Mouse (Mus musculus): ENCODE results near the gene Vmn2r113.
"Not testable (repeated sequence)": the region's sequence is repeated elsewhere in the genome, so short reads cannot be mapped to it uniquely, and the experiment has no call there.

The Vmn2r113 gene

GRCm38 (mm10) chr17:22942684-22943083 is at the start of gene Vmn2r113:
TSS of gene Vmn2r113 (plus strand) at chr17:22942984.
- not testable (repeated sequence) for DNase-seq
